Mouse (Mus musculus): ENCODE data around the gene Kcnma1. TPM values are rescaled to one million over a fixed set of nuclear protein-coding genes. Genes with fewer than 3 reads are reported as not detected.

The Kcnma1 gene
- total and polyA plus RNA-seq, 3 experiments, result not detected

- no peak overlapping the region for H3K27ac ChIP-seq (ENCODE audit: control insufficient read depth, low read depth, low read length)
- no peaks in the 10 kb centered on the region for H3K9me3 ChIP-seq (replicated peaks; ENCODE audit: insufficient read depth, low read length)
- H3K79me2 ChIP-seq (ENCODE audit: control insufficient read depth, insufficient read depth, low read length, poor library complexity), result no peaks in the 10 kb centered on the region
- no peak overlapping the region for H3K9ac ChIP-seq (ENCODE audit: control insufficient read depth, low read depth, low read length, poor library complexity, severe bottlenecking)
- no peak overlapping the region for H3K4me3 ChIP-seq (ENCODE audit: control insufficient read depth in 1 of 2, insufficient read depth in 1 of 2, low read depth in 2 of 2, low read length in 2 of 2)
- no peaks in the 10 kb centered on the region for H3K4me1 ChIP-seq (ENCODE audit: control insufficient read depth in 1 of 2, insufficient read depth in 2 of 2, low read length in 2 of 2)
- H3K36me3 ChIP-seq (ENCODE audit: control insufficient read depth in 1 of 2, insufficient read depth in 2 of 2, low read length in 2 of 2), result no peaks in the 10 kb centered on the region
- TF ChIP-seq USF2 (IDR thresholded peaks at IDR 0.05; ENCODE audit: borderline replicate concordance in 1 of 2, insufficient read depth in 1 of 2, low read depth in 1 of 2, low read length in 2 of 2) (no peak), MAZ (IDR thresholded peaks at IDR 0.05; ENCODE audit: low read depth, low read length) (no peak), RCOR1 (IDR thresholded peaks at IDR 0.05; ENCODE audit: low read depth, low read length) (no peak), UBTF (IDR thresholded peaks at IDR 0.05; ENCODE audit: borderline replicate concordance, insufficient read depth, low read depth, low read length) (no peak), MAFK (IDR thresholded peaks at IDR 0.05; ENCODE audit: borderline replicate concordance, low read depth, low read length) (no peak), CHD1 (IDR thresholded peaks at IDR 0.05; ENCODE audit: low read depth, low read length) (no peak), ZC3H11A (IDR thresholded peaks at IDR 0.05; ENCODE audit: low read depth, low read length) (no peak), BHLHE40 (IDR thresholded peaks at IDR 0.05; ENCODE audit: borderline replicate concordance, low read depth, low read length) (no peak), MXI1 (IDR thresholded peaks at IDR 0.05; ENCODE audit: low read depth, low read length) (no peak), ELF1 (IDR thresholded peaks at IDR 0.05; ENCODE audit: low read depth, low read length) (no peak)
- DNase-seq (ENCODE audit: low read depth, low spot score), result no peak
- H3K27me3 ChIP-seq (ENCODE audit: control insufficient read depth in 1 of 2, insufficient read depth in 2 of 2, low read length in 2 of 2), result no peaks in the 10 kb centered on the region
Measured at GRCm38 (mm10) chr14:23624455-23624854, 389.8 kb downstream of the Kcnma1 start.

GRCm38 (mm10) chr14:23620685-23621084 lies 393.6 kb downstream of the Kcnma1 start:
- no peak for TF ChIP-seq E2F4 (IDR thresholded peaks at IDR 0.05; ENCODE audit: borderline replicate concordance, low read depth, low read length)
- TF ChIP-seq ZMIZ1 (IDR thresholded peaks at IDR 0.05; ENCODE audit: low read depth, low read length), result no peak
- TF ChIP-seq TBP (IDR thresholded peaks at IDR 0.05; ENCODE audit: low read depth, low read length), result no peak
- TF ChIP-seq MAFK (IDR thresholded peaks at IDR 0.05; ENCODE audit: borderline replicate concordance, low read depth, low read length), result no peak
- TF ChIP-seq ZNF384 (IDR thresholded peaks at IDR 0.05; ENCODE audit: low read depth, low read length), result no peak
- no peak for TF ChIP-seq CTCF (IDR thresholded peaks at IDR 0.05 in 2 of 3, conservative IDR thresholded peaks at IDR 0.05 in 1 of 3; ENCODE audit: control insufficient read depth in 1 of 3, insufficient read depth in 1 of 3, low read depth in 2 of 3, low read length in 3 of 3, poor library complexity in 1 of 3, severe bottlenecking in 1 of 3)
- TF ChIP-seq GATA1 (IDR thresholded peaks at IDR 0.05; ENCODE audit: low read depth, low read length), result no peak
- TF ChIP-seq RAD21 (IDR thresholded peaks at IDR 0.05; ENCODE audit: low read depth, low read length), result no peak
- TF ChIP-seq TAL1 (IDR thresholded peaks at IDR 0.05; ENCODE audit: low read length), result no peak
- TF ChIP-seq HCFC1 (IDR thresholded peaks at IDR 0.05; ENCODE audit: low read depth, low read length), result no peak

More at GRCm38 (mm10) chr14:23620685-23621084, 393.6 kb downstream of the Kcnma1 start:
- H3K27ac ChIP-seq (ENCODE audit: control insufficient read depth, low read depth, low read length), result no peak overlapping the region
- no peaks in the 10 kb centered on the region for H3K27me3 ChIP-seq (ENCODE audit: control insufficient read depth in 1 of 2, insufficient read depth in 2 of 2, low read length in 2 of 2)
- no peaks in the 10 kb centered on the region for H3K79me2 ChIP-seq (ENCODE audit: control insufficient read depth, insufficient read depth, low read length, poor library complexity)
- H3K9ac ChIP-seq (ENCODE audit: control insufficient read depth, low read depth, low read length, poor library complexity, severe bottlenecking), result no peak overlapping the region
- H3K4me1 ChIP-seq (ENCODE audit: control insufficient read depth in 1 of 2, insufficient read depth in 2 of 2, low read length in 2 of 2), result no peaks in the 10 kb centered on the region
- H3K36me3 ChIP-seq (ENCODE audit: control insufficient read depth in 1 of 2, insufficient read depth in 2 of 2, low read length in 2 of 2), result no peaks in the 10 kb centered on the region
- H3K9me3 ChIP-seq (replicated peaks; ENCODE audit: insufficient read depth, low read length), result no peaks in the 10 kb centered on the region
- no peak for DNase-seq (ENCODE audit: low read depth, low spot score)
- H3K4me3 ChIP-seq (ENCODE audit: control insufficient read depth in 1 of 2, insufficient read depth in 1 of 2, low read depth in 2 of 2, low read length in 2 of 2), result no peak overlapping the region

All from MEL (cell line).